1 mouse cellular context compared by ENCODE assay signal in genomic region chr12:80462292-80462896, GRCm38 (mm10).
TF ChIP-seq lines count a peak whose summit lies in the region.

No protein-coding gene starts in this region.

TF ChIP-seq in CH12.LX, 34 proteins besides CTCF, POLR2A, EP300 and RAD21:
- TF ChIP-seq MAZ (IDR thresholded peaks at IDR 0.05; ENCODE audit: low read depth, low read length) (peak; percentile 66; the same call in 1 of the 2 replicates), JUND (conservative IDR thresholded peaks at IDR 0.05; ENCODE audit: low read depth, low read length) (0 out of 2 replicates have a peak, but pooled peaks have one; percentile 17)
